Mouse (Mus musculus): ENCODE measurements around the gene Grik4.

DNA sequence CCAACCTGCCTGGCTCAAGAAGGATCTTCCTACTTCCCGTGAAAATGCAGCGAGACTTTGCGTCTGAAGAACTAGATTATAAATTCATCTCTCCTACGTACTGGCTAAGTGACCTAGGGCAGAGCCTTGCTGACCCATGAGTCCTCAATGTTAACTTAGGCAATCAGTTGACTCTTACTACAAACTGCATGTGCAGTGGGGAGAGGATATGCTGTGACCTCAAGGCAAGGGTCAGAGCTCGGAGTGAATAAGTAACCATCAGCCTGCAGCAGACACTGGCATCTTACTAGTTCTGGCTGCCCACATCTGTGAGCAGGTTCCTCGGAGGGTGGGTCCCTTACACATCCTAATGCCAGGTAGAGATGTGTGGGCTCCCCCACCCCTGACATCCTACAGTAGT is 216.6 kb downstream of the Grik4 start:
- no peak for TF ChIP-seq HCFC1 (IDR thresholded peaks at IDR 0.05; ENCODE audit: borderline replicate concordance, insufficient read depth, low read length)
- TF ChIP-seq ZNF384 (IDR thresholded peaks at IDR 0.05; ENCODE audit: low read depth, low read length): no peak
- TF ChIP-seq ZC3H11A (IDR thresholded peaks at IDR 0.05; ENCODE audit: borderline replicate concordance, low read depth, low read length): no peak
